Comparison of ENCODE assay signal across 31 mouse cellular contexts in the genomic region with DNA sequence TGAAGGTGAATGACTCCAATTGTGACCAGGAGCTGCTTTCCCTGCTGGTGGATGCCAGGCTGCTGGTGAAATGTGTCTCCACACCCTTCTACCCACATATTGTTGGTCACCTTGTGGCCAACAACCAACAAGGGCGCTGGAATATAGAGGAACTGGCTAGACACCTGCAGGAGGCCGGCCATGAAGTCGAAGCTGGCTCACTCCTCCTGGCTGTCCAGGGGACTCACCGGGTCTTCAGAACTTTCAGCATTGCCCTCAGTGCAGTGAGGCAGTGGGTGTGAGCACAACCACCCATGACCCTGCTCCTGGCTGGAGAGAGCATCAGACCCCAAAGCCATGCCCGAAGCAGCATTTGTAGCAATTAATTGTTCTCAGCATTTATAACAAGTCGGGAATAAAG.
"Had no signal": no experiment of that assay in that cellular context is flagged by ENCODE, and none has a peak within 500 bp of the region (broad histone marks: within the 10 kb centered on the region; RNA-seq: fewer than 3 reads in every experiment).

No protein-coding gene starts in this region.

- DNase-seq: left cerebral cortex, postnatal 4 days; liver; liver, embryonic 13.5 days; liver, postnatal 0 days; lung, adult 18-20 months; lung, adult 2 months; lung, embryonic 14.5 days; lung, postnatal 10 days; lung, postnatal 14 days; lung, postnatal 36 days; lung, postnatal 4 days; midbrain, embryonic 14.5 days had no signal

- H3K9me3 ChIP-seq: limb, embryonic 10.5 days; limb, embryonic 12.5 days; limb, embryonic 15.5 days; liver, embryonic 12.5 days; liver, embryonic 13.5 days; liver, embryonic 15.5 days; lung, embryonic 15.5 days; midbrain, embryonic 10.5 days; midbrain, embryonic 12.5 days; midbrain, embryonic 13.5 days; midbrain, embryonic 15.5 days; neural tube, embryonic 12.5 days had no signal

- H3K27ac ChIP-seq: left cerebral cortex, adult 2 months; limb, embryonic 10.5 days; limb, embryonic 12.5 days; limb, embryonic 13.5 days; limb, embryonic 15.5 days; liver, embryonic 12.5 days; liver, embryonic 13.5 days; liver, embryonic 14.5 days; liver, embryonic 15.5 days; lung, embryonic 15.5 days; macrophage; midbrain, embryonic 10.5 days; midbrain, embryonic 12.5 days; midbrain, embryonic 13.5 days; midbrain, embryonic 15.5 days; neural tube, embryonic 12.5 days had no signal

- H3K4me3 ChIP-seq: left cerebral cortex, adult 2 months; limb, embryonic 10.5 days; limb, embryonic 12.5 days; limb, embryonic 13.5 days; limb, embryonic 15.5 days; liver, embryonic 12.5 days; liver, embryonic 13.5 days; liver, embryonic 15.5 days; lung, embryonic 15.5 days; megakaryocyte, embryonic 14.5 days; midbrain, embryonic 10.5 days; midbrain, embryonic 12.5 days; midbrain, embryonic 13.5 days; midbrain, embryonic 15.5 days; myocyte; neural tube, embryonic 12.5 days had no signal

- H3K4me2 ChIP-seq: limb, embryonic 12.5 days; limb, embryonic 13.5 days; limb, embryonic 15.5 days; liver, embryonic 11.5 days; liver, embryonic 12.5 days; liver, embryonic 13.5 days; liver, embryonic 15.5 days; lung, embryonic 14.5 days; lung, embryonic 15.5 days; midbrain, embryonic 12.5 days; midbrain, embryonic 13.5 days; midbrain, embryonic 15.5 days; neural tube, embryonic 12.5 days had no signal

- H3K9ac ChIP-seq: limb, embryonic 12.5 days; limb, embryonic 13.5 days; limb, embryonic 15.5 days; liver, embryonic 12.5 days; liver, embryonic 13.5 days; liver, embryonic 14.5 days; liver, embryonic 15.5 days; liver, postnatal 0 days; lung, embryonic 14.5 days; lung, embryonic 15.5 days; midbrain, embryonic 12.5 days; midbrain, embryonic 13.5 days; midbrain, embryonic 15.5 days; neural tube, embryonic 12.5 days had no signal

- H3K27me3 ChIP-seq: limb, embryonic 12.5 days; limb, embryonic 13.5 days; limb, embryonic 15.5 days; liver, embryonic 12.5 days; liver, embryonic 13.5 days; liver, embryonic 15.5 days; lung, embryonic 15.5 days; megakaryocyte, embryonic 14.5 days; midbrain, embryonic 12.5 days; midbrain, embryonic 13.5 days; midbrain, embryonic 15.5 days; neural tube, embryonic 12.5 days had no signal

- H3K4me1 ChIP-seq: limb, embryonic 15.5 days; liver, embryonic 12.5 days; liver, embryonic 13.5 days; liver, embryonic 15.5 days; lung, embryonic 15.5 days; megakaryocyte, embryonic 14.5 days; midbrain, embryonic 10.5 days; midbrain, embryonic 12.5 days; midbrain, embryonic 13.5 days; midbrain, embryonic 15.5 days; neural tube, embryonic 12.5 days had no signal

- ATAC-seq: liver, embryonic 12.5 days; liver, postnatal 0 days; lung, postnatal 0 days; midbrain, embryonic 13.5 days; midbrain, embryonic 15.5 days had no signal

- H3K36me3 ChIP-seq: limb, embryonic 10.5 days; liver, embryonic 15.5 days; lung, embryonic 15.5 days had no signal
